Mouse (Mus musculus) ES-E14 (cell line): ENCODE measurements around the gene Gm14226. TPM values are rescaled to one million over a fixed set of nuclear protein-coding genes. Genes with fewer than 3 reads are reported as not detected.

Source experiments
- DNase-seq: peaks from one replicate; pipeline ENCODE4 v3.0.0-alpha.2; 2013; ENCODE audit warnings: low read depth, low spot score
- H3K27ac ChIP-seq: 2 replicates; pipeline ENCODE4 v1.5.1; 2012; ENCODE audit warnings: low read depth, mild to moderate bottlenecking, low read length, moderate library complexity, mixed read lengths; ENCODE audit not compliant: poor library complexity, insufficient read depth, severe bottlenecking
- H3K36me3 ChIP-seq: 2 replicates; pipeline ENCODE4 v1.6.1; 2012; ENCODE audit warnings: mild to moderate bottlenecking, low read length, moderate library complexity, mixed read lengths; ENCODE audit not compliant: control insufficient read depth, poor library complexity, insufficient read depth, severe bottlenecking
- H3K4me1 ChIP-seq, 2 experiments: fragments of 150-350 bp in 1 of 2; sonication (generic) in 1 of 2; 2 replicates each; pipeline ENCODE4 v1.6.1; 2012; ENCODE audit warnings: low read length in 2 of 2, mild to moderate bottlenecking in 1 of 2, mixed read lengths in 1 of 2; ENCODE audit not compliant: control insufficient read depth in 2 of 2, insufficient read depth in 2 of 2, poor library complexity in 1 of 2
- H3K4me3 ChIP-seq, 2 experiments: fragments of 150-350 bp in 1 of 2; sonication (generic) in 1 of 2; 2 replicates each; pipeline ENCODE4 v1.5.1; 2012; ENCODE audit warnings: low read length in 2 of 2, low read depth in 1 of 2, mild to moderate bottlenecking in 1 of 2, mixed read lengths in 1 of 2; ENCODE audit not compliant: insufficient read depth in 1 of 2, poor library complexity in 1 of 2, severe bottlenecking in 1 of 2
- H3K9ac ChIP-seq: 2 replicates; pipeline ENCODE4 v1.6.1; 2012; ENCODE audit warnings: low read depth, mild to moderate bottlenecking, low read length, mixed read lengths; ENCODE audit not compliant: poor library complexity, insufficient read depth, severe bottlenecking
- H3K9me3 ChIP-seq: fragments of 150-350 bp; sonication (generic); 2 replicates; pipeline ENCODE4 v1.6.1; 2012; ENCODE audit warnings: low read depth, mild to moderate bottlenecking, low read length; ENCODE audit not compliant: control insufficient read depth, insufficient read depth
- CHD2 ChIP-seq: IDR thresholded peaks from 2 replicates; pipeline ENCODE4 v1.6.1; 2014; ENCODE audit warnings: mild to moderate bottlenecking, low read depth, low read length, inconsistent platforms
- HCFC1 ChIP-seq: IDR thresholded peaks from 2 replicates; pipeline ENCODE4 v1.6.1; 2012; ENCODE audit warnings: low read length, inconsistent platforms, borderline replicate concordance; ENCODE audit not compliant: insufficient read depth
- MAFK ChIP-seq: IDR thresholded peaks from 2 replicates; pipeline ENCODE4 v1.6.1; 2014; ENCODE audit warnings: mild to moderate bottlenecking, low read depth, low read length, inconsistent platforms; ENCODE audit not compliant: insufficient read depth
- ZC3H11A ChIP-seq: IDR thresholded peaks from 2 replicates; pipeline ENCODE4 v1.6.1; 2012; ENCODE audit warnings: low read depth, mild to moderate bottlenecking, inconsistent platforms, low read length, borderline replicate concordance
- ZNF384 ChIP-seq: IDR thresholded peaks from 2 replicates; pipeline ENCODE4 v1.6.1; 2012; ENCODE audit warnings: low read depth, low read length, inconsistent platforms
- in situ Hi-C, 2 experiments: fragments of 600-800 bp; cut with MboI; formaldehyde crosslinking; loops; one replicate each; pipeline ENCODE4 v1.15.1; 2025; ENCODE audit warnings: low sequenced_read_pairs in 2 of 2, inconsistent platforms in 1 of 2; ENCODE audit not compliant: unreplicated experiment in 2 of 2
- total RNA-seq: library from RNA; depleted of rRNA; stranded (reverse); fragments of 300-350 nt; gene quantifications from 2 replicates; pipeline ENCODE4 v1.2.3, GENCODE M21; 2012

The Gm14226 gene
- total RNA-seq, 1 experiment, result 0.04 TPM

- Histone ChIP-seq H3K27ac (no peak overlapping the region), H3K4me3 (no peak overlapping the region), H3K36me3 (no peaks in the 10 kb centered on the region), H3K9me3 (no peaks in the 10 kb centered on the region), H3K9ac (no peak overlapping the region), H3K4me1 (no peaks in the 10 kb centered on the region)
- DNase-seq, result no peak
- TF ChIP-seq MAFK (no peak), ZC3H11A (no peak), HCFC1 (no peak), CHD2 (no peak), ZNF384 (no peak)
- in situ Hi-C loops, result no loop called here
Observed at GRCm38 (mm10) chr2:155030831-155031230, 12.8 kb downstream of the Gm14226 start.

- no peak for DNase-seq
- no peak overlapping the region for H3K9ac ChIP-seq
- in situ Hi-C loops, result no loop called here
- H3K4me3 ChIP-seq, result no peak overlapping the region
- no peak overlapping the region for H3K27ac ChIP-seq
- H3K36me3 ChIP-seq, result no peaks in the 10 kb centered on the region
- no peaks in the 10 kb centered on the region for H3K9me3 ChIP-seq
- H3K4me1 ChIP-seq, result peaks cover 0 to 2% of the 10 kb centered on the region in 2 experiments; a peak in 1 of 4 replicates
- no peak for TF ChIP-seq MAFK
- TF ChIP-seq ZNF384, result no peak
- TF ChIP-seq ZC3H11A, result no peak
- no peak for TF ChIP-seq CHD2
- no peak for TF ChIP-seq HCFC1
Observed at GRCm38 (mm10) chr2:155032938-155033710, 15.1 kb downstream of the Gm14226 start.

GRCm38 (mm10) chr2:155039956-155040355 lies 21.9 kb downstream of the Gm14226 start:
- DNase-seq, result no peak
- Histone ChIP-seq H3K9ac (no peak overlapping the region), H3K36me3 (no peaks in the 10 kb centered on the region), H3K9me3 (no peaks in the 10 kb centered on the region), H3K27ac (no peak overlapping the region), H3K4me3 (no peak overlapping the region), H3K4me1 (peaks cover 0 to 5% of the 10 kb centered on the region in 2 experiments; a peak in 1 of 4 replicates)
- TF ChIP-seq ZNF384 (no peak), CHD2 (no peak), HCFC1 (no peak)
- in situ Hi-C loops, result no loop called here

GRCm38 (mm10) chr2:155044542-155044941 lies 26.5 kb downstream of the Gm14226 start:
- in situ Hi-C loops, result no loop called here
- Histone ChIP-seq H3K4me1 (peaks cover 0 to 3% of the 10 kb centered on the region in 2 experiments; a peak in 1 of 4 replicates), H3K9me3 (no peaks in the 10 kb centered on the region), H3K27ac (no peak overlapping the region), H3K9ac (no peak overlapping the region), H3K36me3 (no peaks in the 10 kb centered on the region), H3K4me3 (no peak overlapping the region)
- DNase-seq, result no peak
- TF ChIP-seq ZNF384 (no peak), ZC3H11A (no peak), MAFK (no peak), HCFC1 (no peak), CHD2 (no peak)
